In genomic region chr7:3261446-3261845, GRCm38 (mm10) we compare ENCODE assay signal across 36 mouse cellular contexts. TPM values are rescaled to one million over a fixed set of nuclear protein-coding genes. Genes with fewer than 3 reads are reported as not detected.
DNase-seq lines count a peak whose midpoint lies in the region; ATAC-seq lines count a peak whose summit lies in the region.
"Had no signal": no experiment of that assay in that cellular context is flagged by ENCODE, and none has a peak within 500 bp of the region (broad histone marks: within the 10 kb centered on the region; RNA-seq: fewer than 3 reads in every experiment).

No protein-coding gene starts in this region.

- peaks cover 18% of the 10 kb centered on the region for H3K27me3 ChIP-seq in liver, embryonic 12.5 days (replicated peaks)
- H3K27me3 ChIP-seq: neural tube, embryonic 12.5 days had no signal

- intact Hi-C loops in left cerebral cortex, postnatal 4 days (cut with DNase I) = no loop called here
- intact Hi-C loops in left cerebral cortex, postnatal 14 days (cut with DNase I) = loop anchor here (5.0 kb wide), 1 partner anchor 41 kb away; no protein-coding TSS in a partner anchor

- no peak overlapping the region for H3K4me2 ChIP-seq in liver, embryonic 12.5 days
- H3K4me2 ChIP-seq: embryonic facial prominence, embryonic 15.5 days; forebrain, embryonic 12.5 days; heart, embryonic 12.5 days; hindbrain, embryonic 14.5 days; limb, embryonic 13.5 days; liver, embryonic 11.5 days; midbrain, embryonic 12.5 days; neural tube, embryonic 12.5 days had no signal

- no peak overlapping the region for H3K4me3 ChIP-seq in liver, embryonic 12.5 days
- H3K4me3 ChIP-seq: embryonic facial prominence, embryonic 10.5 days; embryonic facial prominence, embryonic 15.5 days; forebrain, embryonic 12.5 days; heart, adult 2 months; heart, embryonic 12.5 days; limb, embryonic 13.5 days; megakaryocyte, embryonic 14.5 days; midbrain, embryonic 12.5 days; myocyte; neural tube, embryonic 12.5 days had no signal

- no peaks in the 10 kb centered on the region for H3K9me3 ChIP-seq in liver, embryonic 12.5 days (replicated peaks)
- H3K9me3 ChIP-seq: embryonic facial prominence, embryonic 10.5 days; embryonic facial prominence, embryonic 15.5 days; forebrain, embryonic 12.5 days; heart, embryonic 12.5 days; limb, embryonic 13.5 days; midbrain, embryonic 12.5 days; neural tube, embryonic 12.5 days had no signal

- no peaks in the 10 kb centered on the region for H3K36me3 ChIP-seq in liver, embryonic 12.5 days
- H3K36me3 ChIP-seq: embryonic facial prominence, embryonic 10.5 days; embryonic facial prominence, embryonic 15.5 days; forebrain, embryonic 12.5 days; heart, embryonic 12.5 days; limb, embryonic 13.5 days; midbrain, embryonic 12.5 days; neural tube, embryonic 12.5 days had no signal

- 52% methylated on average over 4 of the region's 4 CpGs for WGBS in liver, embryonic 12.5 days (ENCODE audit: insufficient replicate concordance)

- no peaks in the 10 kb centered on the region for H3K4me1 ChIP-seq in liver, embryonic 12.5 days
- H3K4me1 ChIP-seq: embryonic facial prominence, embryonic 15.5 days; forebrain, embryonic 12.5 days; midbrain, embryonic 12.5 days had no signal

- no peak overlapping the region for H3K27ac ChIP-seq in liver, embryonic 12.5 days
- H3K27ac ChIP-seq: embryonic facial prominence, embryonic 10.5 days; embryonic facial prominence, embryonic 15.5 days; forebrain, embryonic 12.5 days; heart, adult 2 months; hindbrain, embryonic 14.5 days; limb, embryonic 13.5 days; midbrain, embryonic 12.5 days; neural tube, embryonic 12.5 days; stomach, postnatal 0 days had no signal

- no peak for ATAC-seq in liver, embryonic 12.5 days
- no peak for ATAC-seq in cerebellum, adult (ENCODE audit: insufficient number of reproducible peaks, low FRiP score, low TSS enrichment)
- ATAC-seq: CD4-positive, CD25-positive, alpha-beta regulatory T cell, adult 4 months; intestine, postnatal 0 days; liver, postnatal 0 days; lung, postnatal 0 days had no signal

- H3K9ac ChIP-seq in liver, embryonic 12.5 days = no peak overlapping the region
- H3K9ac ChIP-seq: embryonic facial prominence, embryonic 15.5 days; forebrain, embryonic 12.5 days; heart, embryonic 12.5 days; hindbrain, embryonic 14.5 days; limb, embryonic 13.5 days; liver, postnatal 0 days; midbrain, embryonic 12.5 days; neural tube, embryonic 12.5 days had no signal

- peak; percentile 42 to 51 for DNase-seq in cerebellum, postnatal 10 days
- DNase-seq in cerebellum, adult 9-11 months = no peak
- DNase-seq in left cerebral cortex, postnatal 4 days = peak; percentile 5
- no peak for DNase-seq in left cerebral cortex, postnatal 14 days (ENCODE audit: low spot score in 2 of 2)
- peak; percentile 68 for DNase-seq in ZHBTc4 (ENCODE audit: low read depth, low spot score)
- DNase-seq: cerebellum, adult 8-10 months; gastrocnemius, postnatal 25 days; heart, adult 2 months; kidney, adult 9 months; kidney, postnatal 10 days; liver, postnatal 0 days; lung, postnatal 4 days; right cerebral cortex, postnatal 4 days; thymus, postnatal 4 days had no signal

RNA-seq across cellular contexts. Expression of gene Nlrp12, which starts 11.9 kb away (rescaled TPM):
- total RNA-seq in left cerebral cortex, postnatal 4 days (2021) = under 1 TPM; 0.06 to 0.08 TPM
- under 1 TPM; 0.08 to 0.13 TPM for total RNA-seq in left cerebral cortex, postnatal 14 days (2021)
- 0.07 TPM in 1 of 2 replicates, not detected in the other for polyA plus RNA-seq in liver, embryonic 12.5 days (2016; fragmentation: Nextera tagmentation; extraction: Ambion mirVana)
- total RNA-seq: gastrocnemius, adult 18-20 months; gastrocnemius, postnatal 25 days; left cerebral cortex, adult 18-20 months had no signal
- polyA plus RNA-seq: CD4-positive, CD25-positive, alpha-beta regulatory T cell, adult 4 months; embryonic facial prominence, embryonic 15.5 days; forebrain, embryonic 12.5 days; heart, embryonic 12.5 days; intestine, postnatal 0 days; large intestine, adult 2 months; limb, embryonic 13.5 days; midbrain, embryonic 12.5 days; myocyte; neural tube, embryonic 12.5 days; stomach, postnatal 0 days; thymus, postnatal 0 days had no signal

RNA-seq across cellular contexts. Expression of gene Myadm, which starts 27.4 kb away (rescaled TPM):
- 10 to 100 TPM; 34.6 to 35.9 TPM for total RNA-seq in left cerebral cortex, postnatal 4 days (2021)
- 100 to 1,000 TPM in 1 of 2 experiments, 10 to 100 TPM in 1; 97.5 to 101 TPM for total RNA-seq in left cerebral cortex, postnatal 14 days (2021)
- polyA plus RNA-seq in liver, embryonic 12.5 days (2016; fragmentation: Nextera tagmentation; extraction: Ambion mirVana) = 16.6 and 17.5 TPM in 2 replicates

RNA-seq across cellular contexts. Expression of gene Prkcg, which starts 27.5 kb away (rescaled TPM):
- total RNA-seq in left cerebral cortex, postnatal 4 days (2021) = 100 to 1,000 TPM in 1 of 2 experiments, 10 to 100 TPM in 1; 88.7 to 100 TPM
- total RNA-seq in left cerebral cortex, postnatal 14 days (2021) = 100 to 1,000 TPM; 352 to 363 TPM
- 0.04 TPM in 2 replicates for polyA plus RNA-seq in liver, embryonic 12.5 days (2016; fragmentation: Nextera tagmentation; extraction: Ambion mirVana)
- total RNA-seq: hematopoietic stem cell, adult 5-6 weeks had no signal
- polyA plus RNA-seq: CD4-positive, CD25-positive, alpha-beta regulatory T cell, adult 4 months; liver, embryonic 11.5 days had no signal

Comparison
In these comparisons a context has a peak if more than half of its experiments do, and no peak if none do; other contexts are left out.
1. DNase-seq: peak in cerebellum, postnatal 10 days (2 of 2), left cerebral cortex, postnatal 4 days (single experiment) and ZHBTc4 (single experiment); none in cerebellum, adult 9-11 months (single experiment) and left cerebral cortex, postnatal 14 days (0 of 2).